13 mouse cellular contexts compared by ENCODE assay signal in genomic region chr1:167888120-167888519, GRCm38 (mm10).
A peak's percentile ranks its signal among the peaks of the same experiment; 100 is the strongest.
DNase-seq lines count a peak whose midpoint lies in the region; ATAC-seq and TF ChIP-seq lines count a peak whose summit lies in the region.
"Had no signal": no experiment of that assay in that cellular context is flagged by ENCODE, and none has a peak within 500 bp of the region (broad histone marks: within the 10 kb centered on the region; RNA-seq: fewer than 3 reads in every experiment).

No protein-coding gene starts in this region.

- WGBS in hindbrain, embryonic 10.5 days = 76% methylated on average over 5 of the region's 5 CpGs
- 70% methylated on average over 5 of the region's 5 CpGs for WGBS in hindbrain, embryonic 16.5 days
- WGBS in embryonic facial prominence, embryonic 12.5 days = 57% methylated on average over 5 of the region's 5 CpGs
- WGBS in forebrain, postnatal 0 days = 52% methylated on average over 5 of the region's 5 CpGs
- WGBS in midbrain, embryonic 12.5 days = 70% methylated on average over 5 of the region's 5 CpGs

- no peak overlapping the region; the same call in 1 of the 2 replicates for H3K9ac ChIP-seq in hindbrain, embryonic 16.5 days (ENCODE audit: low read depth, low read length)
- H3K9ac ChIP-seq in embryonic facial prominence, embryonic 12.5 days = peak overlapping the region; percentile 33; the same call in 1 of the 2 replicates
- H3K9ac ChIP-seq in forebrain, postnatal 0 days = 0 out of 2 replicates have a peak overlapping the region, but pooled peaks have one; percentile 6
- H3K9ac ChIP-seq in midbrain, embryonic 12.5 days (replicated peaks) = no peak overlapping the region
- H3K9ac ChIP-seq: liver, embryonic 15.5 days had no signal

- intact Hi-C loops in gastrocnemius, postnatal 36 days (cut with DNase I) = no loop called here

- H3K27ac ChIP-seq in hindbrain, embryonic 10.5 days = 0 out of 2 replicates have a peak overlapping the region, but pooled peaks have one; percentile 54
- H3K27ac ChIP-seq in hindbrain, embryonic 16.5 days (ENCODE audit: low read depth, low read length) = no peak overlapping the region
- no peak overlapping the region for H3K27ac ChIP-seq in embryonic facial prominence, embryonic 12.5 days
- H3K27ac ChIP-seq in forebrain, postnatal 0 days (ENCODE audit: low read depth, low read length) = no peak overlapping the region
- H3K27ac ChIP-seq in midbrain, embryonic 12.5 days (replicated peaks) = no peak overlapping the region
- H3K27ac ChIP-seq: gastrocnemius, adult 2 months; liver, embryonic 15.5 days had no signal

- no peaks in the 10 kb centered on the region for H3K36me3 ChIP-seq in hindbrain, embryonic 10.5 days
- H3K36me3 ChIP-seq in hindbrain, embryonic 16.5 days (ENCODE audit: control insufficient read depth, insufficient read depth, low read length) = no peaks in the 10 kb centered on the region
- no peaks in the 10 kb centered on the region for H3K36me3 ChIP-seq in embryonic facial prominence, embryonic 12.5 days
- H3K36me3 ChIP-seq in forebrain, postnatal 0 days (ENCODE audit: insufficient read depth) = no peaks in the 10 kb centered on the region
- H3K36me3 ChIP-seq in midbrain, embryonic 12.5 days = no peaks in the 10 kb centered on the region
- H3K36me3 ChIP-seq: liver, embryonic 15.5 days had no signal

- H3K4me3 ChIP-seq in hindbrain, embryonic 10.5 days = no peak overlapping the region
- no peak overlapping the region for H3K4me3 ChIP-seq in hindbrain, embryonic 16.5 days (ENCODE audit: low read length)
- 0 out of 2 replicates have a peak overlapping the region, but pooled peaks have one; percentile 15 for H3K4me3 ChIP-seq in embryonic facial prominence, embryonic 12.5 days
- no peak overlapping the region for H3K4me3 ChIP-seq in forebrain, postnatal 0 days (ENCODE audit: low read depth, low read length)
- H3K4me3 ChIP-seq in midbrain, embryonic 12.5 days = no peak overlapping the region
- H3K4me3 ChIP-seq: liver, embryonic 15.5 days had no signal

- ATAC-seq in hindbrain, embryonic 16.5 days = no peak
- no peak for ATAC-seq in embryonic facial prominence, embryonic 12.5 days (ENCODE audit: insufficient number of reproducible peaks, insufficient read depth, low FRiP score, low TSS enrichment)
- ATAC-seq in forebrain, postnatal 0 days = no peak
- ATAC-seq in midbrain, embryonic 12.5 days (ENCODE audit: low FRiP score, low read depth) = no peak

- H3K4me1 ChIP-seq in hindbrain, embryonic 10.5 days (replicated peaks) = peaks cover 11% of the 10 kb centered on the region
- H3K4me1 ChIP-seq in hindbrain, embryonic 16.5 days (ENCODE audit: control insufficient read depth, insufficient read depth, low read depth, low read length) = peaks cover 4% of the 10 kb centered on the region
- peaks cover 14% of the 10 kb centered on the region; the same call in 1 of the 2 replicates for H3K4me1 ChIP-seq in embryonic facial prominence, embryonic 12.5 days
- no peaks in the 10 kb centered on the region for H3K4me1 ChIP-seq in forebrain, postnatal 0 days (ENCODE audit: insufficient read depth)
- peaks cover 6% of the 10 kb centered on the region for H3K4me1 ChIP-seq in midbrain, embryonic 12.5 days
- H3K4me1 ChIP-seq: liver, embryonic 15.5 days had no signal

- TF ChIP-seq CTCF in forebrain, postnatal 0 days (IDR thresholded peaks at IDR 0.05; ENCODE audit: low read depth) = no peak

- no peaks in the 10 kb centered on the region for H3K9me3 ChIP-seq in hindbrain, embryonic 10.5 days
- no peaks in the 10 kb centered on the region for H3K9me3 ChIP-seq in hindbrain, embryonic 16.5 days (ENCODE audit: control insufficient read depth, low read length)
- H3K9me3 ChIP-seq in embryonic facial prominence, embryonic 12.5 days = no peaks in the 10 kb centered on the region
- H3K9me3 ChIP-seq in forebrain, postnatal 0 days (ENCODE audit: low read length) = no peaks in the 10 kb centered on the region
- no peaks in the 10 kb centered on the region for H3K9me3 ChIP-seq in midbrain, embryonic 12.5 days
- H3K9me3 ChIP-seq: liver, embryonic 15.5 days had no signal

- peaks cover 18% of the 10 kb centered on the region; the same call in 1 of the 2 replicates for H3K27me3 ChIP-seq in hindbrain, embryonic 10.5 days (ENCODE audit: insufficient read depth, poor library complexity, severe bottlenecking)
- H3K27me3 ChIP-seq in hindbrain, embryonic 16.5 days (replicated peaks; ENCODE audit: control insufficient read depth, insufficient read depth, low read length) = no peaks in the 10 kb centered on the region
- H3K27me3 ChIP-seq in embryonic facial prominence, embryonic 12.5 days = peaks cover 9% of the 10 kb centered on the region
- H3K27me3 ChIP-seq in forebrain, postnatal 0 days (ENCODE audit: insufficient read depth, low read length) = no peaks in the 10 kb centered on the region
- H3K27me3 ChIP-seq in midbrain, embryonic 12.5 days = peaks cover 9% of the 10 kb centered on the region

- DNase-seq in hindbrain, embryonic 10.5 days (ENCODE audit: low spot score) = no peak
- peak; percentile 7 for DNase-seq in forebrain, postnatal 0 days
- DNase-seq in gastrocnemius, adult 8-10 months (ENCODE audit: low spot score in 2 of 2) = no peak
- no peak for DNase-seq in adrenal gland, postnatal 36 days
- no peak for DNase-seq in gastrocnemius, postnatal 36 days
- DNase-seq: gastrocnemius, adult 2 months; kidney, adult 18-20 months; right cerebral cortex, postnatal 25 days; thymus, postnatal 25 days had no signal

- no peak overlapping the region; the same call in 1 of the 2 replicates for H3K4me2 ChIP-seq in hindbrain, embryonic 16.5 days (ENCODE audit: low read length)
- peak overlapping the region; percentile 41 for H3K4me2 ChIP-seq in embryonic facial prominence, embryonic 12.5 days (replicated peaks)
- peak overlapping the region; percentile 24; the same call in 1 of the 2 replicates for H3K4me2 ChIP-seq in forebrain, postnatal 0 days (ENCODE audit: low read depth)
- H3K4me2 ChIP-seq in midbrain, embryonic 12.5 days (replicated peaks) = peak overlapping the region; percentile 39

Comparison
In these comparisons a context has a peak if more than half of its experiments do, and no peak if none do; other contexts are left out.
1. H3K9ac ChIP-seq: peak in embryonic facial prominence, embryonic 12.5 days (single experiment) and forebrain, postnatal 0 days (single experiment); none in hindbrain, embryonic 16.5 days (single experiment) and midbrain, embryonic 12.5 days (single experiment).